Mouse (Mus musculus) embryo, embryonic 10 days (tissue): ENCODE measurements at regions not wholly inside any gene's neighbourhood (a gene's known extent, or its start where the extent isn't known, plus 50 kb on each side); places are given as distances from the start of the nearest gene placed in this dataset.

ENCODE experiments used
- DNase-seq: peaks from one replicate; pipeline ENCODE4 v3.0.0-alpha.2; 2015; ENCODE audit warnings: low spot score

DNA sequence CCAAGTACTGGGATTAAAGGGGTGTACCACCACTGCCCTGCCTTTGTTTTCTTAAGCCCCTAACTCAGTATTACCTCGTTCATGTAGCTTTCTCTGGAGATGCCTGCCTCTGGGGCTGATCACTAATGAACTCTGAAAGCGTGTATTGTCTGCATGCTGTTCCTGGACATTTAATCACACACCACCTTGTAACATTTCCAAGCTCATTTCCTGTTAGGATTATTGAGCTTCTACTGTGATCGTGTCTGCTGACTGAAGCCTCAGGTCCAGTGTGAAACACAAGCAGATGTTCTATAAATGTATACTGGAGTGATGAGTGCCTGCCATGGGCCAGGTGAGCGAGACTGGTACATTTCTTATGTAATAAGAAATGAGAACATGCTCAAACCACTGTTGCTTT, 398.6 kb downstream of the Brinp2 start:
- DNase-seq: no peak

DNA sequence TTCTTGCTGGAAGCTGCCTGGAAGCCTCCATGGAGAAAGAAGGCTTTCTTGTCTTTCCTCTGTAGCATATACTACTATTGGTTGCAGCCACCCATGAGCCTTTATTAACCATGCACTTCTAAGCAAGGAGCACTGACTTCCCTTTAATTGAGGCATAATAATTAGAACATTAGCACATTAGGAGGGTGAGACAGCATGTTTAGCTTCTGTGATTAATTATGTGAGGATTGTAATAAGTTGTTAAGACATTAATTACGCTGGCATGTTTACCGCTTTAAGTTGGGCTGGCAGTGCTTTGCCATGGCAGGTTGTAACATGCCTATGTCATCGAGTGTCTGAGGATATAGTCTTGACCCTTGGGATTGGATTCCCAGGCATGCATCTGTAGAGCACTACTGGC, 391.7 kb downstream of the Brinp2 start:
- DNase-seq: no peak

DNA sequence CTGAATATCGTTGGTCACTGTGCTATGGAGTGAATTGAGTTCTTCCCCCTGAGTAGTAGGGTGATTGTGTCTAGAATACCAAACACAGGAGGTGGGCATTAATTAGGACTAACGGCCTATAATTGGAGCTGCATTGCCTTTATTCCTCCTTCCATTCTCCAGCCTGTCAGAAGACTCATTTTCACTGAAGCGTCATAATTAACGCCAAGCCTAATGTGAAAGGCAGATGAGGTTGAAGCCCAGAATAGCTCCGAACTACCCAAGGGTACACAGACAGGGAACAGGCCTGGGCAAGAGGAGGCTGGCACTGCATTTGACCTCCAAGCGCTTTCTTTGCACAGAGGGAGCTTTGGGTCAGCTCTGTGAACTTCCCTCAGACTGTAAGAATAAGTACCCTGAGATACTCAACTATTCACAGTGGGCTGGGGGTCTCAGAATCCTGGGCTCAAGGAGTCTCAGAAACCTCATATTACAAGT, 386.5 kb downstream of the Brinp2 start:
- DNase-seq: peak; percentile 16

DNA sequence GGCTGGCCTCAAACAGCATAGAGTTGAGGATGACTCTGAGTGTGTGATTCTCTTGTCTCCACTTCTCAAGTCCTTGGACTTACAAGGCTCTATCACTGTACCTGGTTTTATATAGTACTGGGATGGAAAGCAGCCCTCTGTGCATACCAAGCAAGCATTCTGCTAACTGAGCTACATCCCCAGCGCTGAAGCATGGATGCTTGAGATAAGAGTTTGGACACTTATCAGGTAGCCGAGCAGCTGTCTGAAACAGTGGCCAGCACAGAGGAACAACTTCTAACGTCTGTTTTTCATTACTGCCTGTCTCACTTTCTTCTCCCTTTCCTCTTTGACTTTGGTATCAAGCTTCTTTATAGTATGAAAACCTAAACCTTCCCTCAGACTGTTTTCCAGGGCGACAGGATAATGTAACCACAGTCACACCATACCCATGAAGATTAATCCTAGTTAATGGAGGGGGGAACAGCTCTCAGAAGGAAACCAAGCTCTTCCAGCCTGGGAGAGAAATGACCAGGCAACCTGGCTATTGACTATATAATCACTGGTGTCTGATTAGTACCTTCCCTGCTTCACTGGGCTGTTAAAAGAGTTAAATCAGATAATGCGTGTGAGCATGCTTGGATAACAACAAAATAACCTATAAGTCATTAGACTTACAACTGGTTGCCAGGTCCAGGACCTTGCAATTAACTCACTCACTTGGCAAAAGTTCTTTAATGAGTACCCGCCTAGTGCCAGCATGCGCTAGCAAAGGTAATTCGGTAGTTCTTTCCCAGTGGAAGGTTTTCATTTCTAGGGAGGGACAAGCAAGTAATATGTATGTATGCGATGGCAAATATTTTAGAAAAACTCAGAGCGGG, 382.5 kb downstream of the Brinp2 start:
- DNase-seq: peak; percentile 11

DNA sequence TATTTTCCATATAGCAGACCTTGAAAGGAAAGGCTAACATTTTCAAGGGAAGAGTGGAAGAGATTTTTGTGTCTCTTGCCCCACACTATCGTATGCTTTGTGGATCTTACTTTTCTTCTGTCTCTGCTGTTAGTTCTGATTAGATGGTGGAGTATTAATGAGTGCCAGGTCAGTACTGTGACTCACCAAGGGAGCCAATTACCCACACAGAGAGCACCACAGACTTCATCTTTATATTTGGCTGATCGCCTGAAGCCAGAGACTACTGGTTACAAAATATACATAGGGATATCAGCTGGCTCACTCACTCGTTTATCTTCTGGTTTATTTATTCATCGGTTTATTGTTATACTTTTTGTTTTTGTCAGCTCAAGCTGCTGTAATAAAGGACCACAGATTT, 381.5 kb downstream of the Brinp2 start:
- no peak for DNase-seq

DNA sequence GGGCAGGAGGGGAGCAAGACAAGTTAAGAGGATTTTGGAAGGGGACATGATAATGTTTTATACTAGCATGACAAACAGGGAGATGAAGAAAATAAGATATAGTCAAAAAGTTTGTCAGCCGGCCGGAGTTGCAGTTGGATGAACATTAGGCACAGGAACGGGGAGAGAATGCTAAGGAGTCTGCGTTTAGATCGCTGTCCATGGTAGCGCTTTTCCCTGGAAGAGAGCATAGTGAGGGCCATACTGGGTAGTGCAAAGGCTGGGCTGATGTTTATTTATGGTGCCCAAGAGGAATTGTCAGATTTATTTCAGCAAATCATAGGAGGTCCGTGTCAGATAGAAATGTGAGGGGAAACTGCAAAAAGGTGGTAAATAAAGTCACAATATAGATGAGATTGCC, 337.0 kb downstream of the Brinp2 start:
- peak; percentile 84 for DNase-seq

DNA sequence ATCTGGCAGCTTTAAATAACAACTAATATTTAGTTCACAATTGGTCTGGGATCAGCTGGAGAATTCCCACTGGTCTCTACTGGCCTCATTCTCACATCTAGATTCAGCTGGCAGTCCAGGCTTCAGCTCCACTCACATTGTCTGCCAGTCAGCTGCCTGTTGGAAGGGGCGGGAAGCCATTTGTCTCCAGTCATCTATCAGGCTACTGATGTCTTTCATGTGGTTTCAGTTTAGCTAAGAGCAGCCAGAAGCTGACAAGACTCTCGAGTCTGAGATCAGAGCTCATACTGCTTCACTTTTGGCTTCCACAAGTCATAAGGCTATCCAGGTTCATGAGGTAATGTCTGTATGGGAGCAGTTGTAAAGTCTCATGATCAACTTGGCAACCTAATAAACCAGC, 316.4 kb downstream of the Brinp2 start:
- DNase-seq: no peak

DNA sequence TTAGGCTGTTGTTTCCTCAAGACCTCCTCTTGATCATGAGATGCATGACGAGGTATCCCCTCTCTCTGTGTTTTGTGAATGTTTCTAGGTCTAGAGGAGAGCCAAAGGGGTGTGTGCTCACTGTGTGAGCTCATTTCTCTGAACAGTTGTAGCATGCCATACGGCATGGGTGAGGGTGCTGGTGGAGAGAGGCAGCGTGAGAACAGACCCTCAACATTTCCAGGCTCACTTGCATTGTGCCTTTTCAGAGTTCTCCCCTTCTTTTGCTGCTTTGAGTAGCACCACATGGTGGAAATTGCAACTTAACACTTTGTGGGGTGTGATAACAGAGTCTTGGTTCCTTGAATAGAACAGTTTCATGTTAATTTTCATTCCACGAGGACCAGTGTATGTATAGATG, 315.8 kb downstream of the Brinp2 start:
- no peak for DNase-seq

DNA sequence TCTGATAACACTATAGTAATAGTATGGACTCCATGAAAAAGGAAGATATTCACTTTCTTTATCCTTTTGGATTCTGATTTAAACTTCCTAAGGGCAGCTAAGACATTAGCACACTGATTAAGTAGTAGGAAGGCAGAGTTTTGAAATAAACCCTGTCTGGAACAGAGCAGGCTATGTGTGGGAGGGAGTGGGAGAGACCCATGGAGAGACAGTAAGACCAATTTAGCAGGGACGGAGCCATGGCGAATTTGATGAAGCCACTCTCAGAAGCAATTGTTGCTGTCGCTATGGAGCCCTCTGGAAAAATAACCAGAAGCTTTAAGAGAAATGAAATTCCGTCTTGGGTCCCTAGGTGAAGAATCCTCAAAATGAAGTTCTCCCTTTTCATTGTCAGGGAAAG, 303.5 kb downstream of the Brinp2 start:
- DNase-seq: no peak

DNA sequence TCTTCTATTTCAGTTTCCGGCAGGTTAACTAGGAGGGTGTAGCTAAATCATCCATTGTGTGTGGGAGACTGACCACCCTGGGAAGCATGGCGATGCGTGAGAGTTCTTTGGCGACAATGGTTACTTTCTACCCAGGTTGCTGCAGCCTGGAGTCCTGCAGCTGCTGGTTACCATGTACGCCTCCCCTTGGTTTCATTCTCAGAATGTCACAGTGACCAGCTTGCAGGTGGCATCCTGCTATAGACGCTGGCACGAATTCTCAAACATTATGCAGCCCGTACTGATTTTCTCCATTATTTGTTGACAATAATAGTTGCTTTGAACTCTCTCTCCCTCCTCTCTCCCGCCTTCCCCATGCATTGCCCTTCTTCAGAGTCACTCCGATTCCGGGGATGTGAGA, 301.2 kb downstream of the Brinp2 start:
- no peak for DNase-seq

DNA sequence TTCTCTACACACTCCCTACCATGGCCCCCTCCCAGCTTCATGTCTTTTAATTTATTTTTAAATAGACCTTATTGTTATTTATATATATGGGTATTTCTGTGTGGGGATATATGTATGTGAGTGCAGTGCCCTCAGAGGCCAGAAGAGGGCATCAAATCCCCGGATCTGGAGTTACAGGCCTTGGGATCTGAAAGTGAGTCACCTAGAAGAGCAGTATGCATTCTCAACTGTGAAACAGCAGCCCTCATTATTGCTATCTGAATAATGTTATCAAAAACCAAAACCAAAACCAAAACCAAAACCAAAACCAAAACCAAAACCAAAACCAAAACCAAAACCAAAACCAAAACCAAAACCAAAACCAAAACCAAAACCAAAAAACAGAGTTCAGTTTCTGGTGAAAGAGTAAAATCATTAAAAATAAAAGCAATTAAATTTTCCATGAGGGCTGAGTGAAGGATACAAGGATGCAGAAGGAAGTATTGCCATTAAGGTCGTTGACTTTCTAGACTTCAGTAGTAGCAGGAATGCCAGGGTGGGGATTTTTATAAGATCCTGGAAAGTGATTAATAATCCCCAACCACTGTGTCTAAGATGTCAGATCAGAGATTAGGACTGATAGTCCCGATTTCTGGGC, 299.0 kb downstream of the Brinp2 start:
- peak; percentile 6 for DNase-seq

DNA sequence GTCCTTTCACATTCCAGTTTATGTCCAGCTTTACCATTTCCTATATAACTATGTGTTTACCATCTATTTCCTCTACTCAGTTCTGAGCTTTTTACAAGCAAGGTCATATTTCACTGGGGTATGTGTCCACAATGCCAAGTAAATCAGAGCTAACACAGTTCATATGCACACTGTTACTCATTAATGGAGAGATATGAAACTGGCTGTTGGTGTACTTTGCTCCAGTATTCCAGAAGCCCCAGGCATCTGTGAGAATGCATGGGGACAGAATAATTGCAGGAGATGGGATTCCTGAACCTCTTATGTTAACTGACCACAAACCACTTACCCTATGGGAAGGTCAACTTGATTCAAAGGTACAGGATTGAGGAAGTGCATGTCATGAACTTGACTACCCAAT, 298.3 kb downstream of the Brinp2 start:
- no peak for DNase-seq

DNA sequence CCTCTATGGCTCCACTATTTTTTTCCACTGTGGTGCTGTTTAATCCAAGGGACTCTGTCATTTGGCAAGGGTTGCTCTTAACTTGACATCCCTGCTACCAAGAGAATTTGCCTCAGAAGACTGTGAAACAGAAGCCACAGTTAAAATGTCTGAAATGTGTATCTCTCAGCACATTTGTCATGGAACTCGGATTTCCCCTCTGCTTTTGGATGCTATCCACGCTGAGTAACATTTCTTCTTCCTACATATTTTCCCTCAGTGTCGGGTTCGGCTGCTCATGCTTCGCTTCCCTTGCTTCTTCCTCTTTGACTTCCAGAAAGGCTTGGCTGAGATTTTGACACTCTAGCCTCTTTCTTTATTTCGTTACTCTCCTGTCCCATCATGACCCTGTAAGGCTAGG, 294.1 kb downstream of the Brinp2 start:
- no peak for DNase-seq

DNA sequence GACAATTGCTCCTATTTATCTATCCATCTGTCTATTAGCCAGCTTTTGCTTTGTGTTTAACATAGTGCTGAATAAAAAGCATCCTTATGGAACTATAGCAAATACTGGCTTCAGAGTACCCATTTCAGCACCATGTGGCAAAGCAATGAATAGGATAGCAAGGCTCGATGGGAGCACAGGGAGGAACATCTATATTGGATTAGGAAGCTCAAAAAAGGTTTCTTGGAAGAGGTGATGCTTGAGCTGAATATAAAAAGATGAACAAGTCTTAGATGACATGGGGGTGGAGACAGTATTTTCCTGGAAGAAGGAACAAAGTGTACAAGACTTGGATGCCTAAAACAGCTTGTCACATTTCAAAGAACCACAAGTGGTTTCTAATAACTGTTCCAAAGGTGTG, 273.9 kb downstream of the Brinp2 start:
- no peak for DNase-seq

DNA sequence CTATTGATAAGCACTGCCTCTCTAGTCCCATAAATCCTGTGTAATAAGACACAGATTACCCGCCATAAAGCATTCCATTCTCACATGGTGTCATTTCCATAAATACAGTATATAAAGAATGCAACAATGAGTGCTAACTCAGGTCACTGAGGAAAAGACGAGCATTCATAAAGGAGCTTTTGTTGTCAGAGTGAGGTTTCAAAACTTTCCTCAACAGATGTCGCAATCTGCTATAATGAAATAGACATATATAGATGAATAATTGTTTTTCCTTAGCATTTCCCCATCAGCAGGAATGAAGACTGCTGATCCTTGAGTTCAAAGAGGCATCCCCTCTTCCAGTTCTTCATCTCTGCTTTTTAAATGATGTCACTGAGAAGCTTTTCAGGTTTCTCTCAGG, 270.3 kb downstream of the Brinp2 start:
- no peak for DNase-seq

DNA sequence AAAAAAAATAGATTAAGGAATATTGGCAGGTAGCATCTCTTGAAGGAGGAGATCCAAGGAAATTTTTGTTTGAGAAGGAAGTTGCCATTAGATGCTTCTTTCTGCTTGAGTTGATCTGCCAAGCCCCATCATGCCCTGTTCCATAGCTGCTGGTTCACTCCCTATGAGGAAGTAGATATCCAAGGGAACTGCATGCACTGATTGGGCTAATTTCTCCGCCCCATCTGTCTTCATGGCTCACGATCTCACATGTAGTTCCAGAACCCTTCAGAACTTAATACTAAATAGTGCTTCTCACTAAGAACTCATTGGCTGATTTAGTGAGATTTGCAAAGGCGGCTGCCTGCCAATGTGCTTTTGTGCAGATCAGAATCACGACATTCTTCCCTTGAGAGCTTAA, 258.6 kb downstream of the Brinp2 start:
- DNase-seq: no peak

DNA sequence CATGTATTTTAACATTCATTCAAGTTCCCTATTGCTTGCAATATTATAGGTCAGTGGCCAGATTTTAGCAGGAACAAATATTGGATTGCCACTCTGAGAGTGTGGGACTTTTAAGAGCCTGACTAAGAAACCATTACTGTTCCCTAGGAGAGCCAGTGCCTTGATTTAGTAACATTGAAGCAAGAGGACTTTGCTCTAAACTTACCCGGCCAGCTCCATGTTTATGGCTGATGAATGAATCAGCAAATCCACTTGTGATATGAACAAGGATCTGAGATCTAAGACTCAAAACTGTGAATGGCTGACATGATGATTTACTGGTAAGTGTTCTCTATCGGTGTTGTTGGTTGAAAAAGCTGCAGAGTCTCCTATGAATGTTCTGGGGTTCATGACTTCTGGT, 236.4 kb downstream of the Brinp2 start:
- DNase-seq: no peak

DNA sequence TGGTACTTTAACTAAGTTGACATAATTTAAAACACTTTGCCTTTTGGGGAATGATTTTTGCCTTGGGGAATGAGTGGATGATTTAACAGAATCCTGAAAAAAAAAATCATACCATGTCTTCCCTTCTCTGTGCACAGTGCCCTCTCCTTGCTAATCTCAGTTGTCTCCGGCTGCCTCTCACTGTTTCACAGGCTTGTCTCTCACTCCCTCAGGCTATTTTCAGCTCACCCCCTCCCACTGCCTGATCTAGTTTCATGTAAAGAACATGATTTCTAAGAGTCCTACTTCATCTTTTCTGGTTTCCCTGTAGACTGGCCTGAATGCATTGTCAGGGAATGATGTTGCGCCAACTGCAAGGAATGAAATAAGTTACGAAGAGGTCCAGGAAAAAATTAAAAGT, 231.2 kb downstream of the Brinp2 start:
- no peak for DNase-seq

DNA sequence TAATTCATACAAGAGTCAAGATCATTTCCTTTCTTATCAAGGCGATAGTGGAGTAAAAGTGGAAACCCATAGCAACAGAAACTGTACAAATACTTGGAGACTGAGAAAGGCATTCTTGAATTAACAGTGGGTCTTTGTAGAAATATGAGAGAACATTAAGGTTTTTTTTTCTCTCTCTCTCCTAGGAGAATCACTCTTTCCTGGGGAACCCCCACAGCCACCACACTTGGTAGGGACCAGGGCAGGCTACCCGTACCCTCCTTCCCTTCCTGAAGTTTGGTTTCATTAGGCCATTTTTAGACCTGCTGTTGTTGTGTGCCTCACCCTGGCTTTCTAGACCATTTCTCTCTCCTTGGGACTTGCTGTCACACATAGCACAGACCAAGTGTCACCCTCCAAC, 229.9 kb downstream of the Brinp2 start:
- DNase-seq: no peak

DNA sequence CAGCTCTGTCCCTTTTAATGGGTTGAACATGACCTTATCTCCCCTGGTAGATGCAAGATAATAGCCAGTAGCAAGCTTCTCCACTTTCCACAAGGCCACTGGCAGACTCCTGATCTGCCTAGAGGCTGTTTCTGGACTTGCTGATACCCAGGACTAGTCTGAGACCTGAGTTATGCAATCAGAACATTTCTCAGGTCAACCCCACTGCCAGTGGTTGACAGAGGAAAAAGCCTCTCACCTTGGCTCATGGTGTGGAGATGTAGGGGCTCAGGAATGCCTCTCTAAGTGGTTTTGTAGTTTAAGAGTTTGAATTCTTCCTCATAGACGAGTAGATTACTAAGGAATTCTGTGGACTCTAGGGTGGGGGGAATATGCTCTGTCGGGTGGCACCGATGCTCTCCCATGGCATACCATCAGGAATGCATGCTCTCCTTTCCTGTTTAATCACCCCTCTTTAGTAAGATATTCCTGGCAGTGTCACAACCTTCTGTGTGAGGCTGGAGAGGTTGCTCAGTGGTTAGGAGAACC, 226.8 kb downstream of the Brinp2 start:
- no peak for DNase-seq

DNA sequence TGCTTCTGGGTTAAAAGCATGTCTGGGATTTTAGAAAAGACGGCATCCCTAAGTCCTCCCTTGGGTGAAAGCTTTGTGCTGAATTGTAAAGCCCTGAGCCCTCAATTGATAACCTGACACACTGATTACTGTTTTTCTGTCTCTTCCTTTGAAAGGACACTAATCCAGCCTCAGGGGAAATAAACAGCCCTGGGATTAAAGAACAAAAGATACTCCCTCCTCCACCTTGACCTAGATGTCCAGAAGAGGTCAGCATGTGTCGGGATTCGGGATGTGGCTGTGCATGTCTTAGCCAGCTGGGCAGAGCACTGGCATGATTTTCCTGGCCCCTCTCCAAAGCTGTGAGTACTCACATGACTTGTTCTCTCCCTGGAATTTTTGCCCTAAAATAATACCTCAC, 208.6 kb downstream of the Brinp2 start:
- peak; percentile 59 for DNase-seq

DNA sequence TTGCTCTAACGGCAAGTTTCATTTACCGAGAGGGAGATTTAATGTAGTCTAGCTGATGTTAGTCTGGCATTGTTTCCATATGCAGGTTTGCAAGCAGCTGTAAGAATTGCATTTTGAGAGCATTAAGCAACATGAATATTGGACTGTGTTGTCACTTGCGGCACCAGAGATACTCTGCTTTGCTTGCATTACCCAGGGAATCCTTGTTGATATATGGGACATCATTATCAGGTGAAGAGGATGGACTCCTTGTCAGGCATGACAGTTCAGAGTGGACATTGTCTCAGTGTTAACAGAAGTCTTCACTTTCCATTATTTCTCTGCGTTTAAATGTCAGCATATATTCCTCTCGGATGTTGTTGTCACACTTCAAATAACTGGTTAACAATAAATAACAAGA, 208.1 kb downstream of the Brinp2 start:
- no peak for DNase-seq

DNA sequence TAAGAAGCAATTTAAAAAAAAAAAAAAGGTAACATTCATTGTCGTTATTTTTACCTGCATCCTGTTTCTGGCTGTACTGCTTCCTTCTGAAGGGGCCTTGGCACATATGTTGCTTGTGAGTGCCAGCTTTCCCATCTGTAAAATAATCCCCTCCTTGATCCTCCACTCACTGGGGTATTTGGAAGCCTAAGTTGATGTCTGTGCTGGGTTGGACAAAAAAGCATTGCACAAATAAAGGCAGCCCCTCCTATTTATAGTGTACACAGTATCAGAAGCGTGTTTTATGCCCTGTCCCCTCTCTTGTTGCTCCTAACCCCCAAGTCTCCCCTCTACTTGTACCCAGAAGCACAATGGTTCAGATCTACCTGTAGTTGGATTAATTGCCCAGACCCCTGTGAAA, 195.0 kb downstream of the Brinp2 start:
- DNase-seq: no peak

DNA sequence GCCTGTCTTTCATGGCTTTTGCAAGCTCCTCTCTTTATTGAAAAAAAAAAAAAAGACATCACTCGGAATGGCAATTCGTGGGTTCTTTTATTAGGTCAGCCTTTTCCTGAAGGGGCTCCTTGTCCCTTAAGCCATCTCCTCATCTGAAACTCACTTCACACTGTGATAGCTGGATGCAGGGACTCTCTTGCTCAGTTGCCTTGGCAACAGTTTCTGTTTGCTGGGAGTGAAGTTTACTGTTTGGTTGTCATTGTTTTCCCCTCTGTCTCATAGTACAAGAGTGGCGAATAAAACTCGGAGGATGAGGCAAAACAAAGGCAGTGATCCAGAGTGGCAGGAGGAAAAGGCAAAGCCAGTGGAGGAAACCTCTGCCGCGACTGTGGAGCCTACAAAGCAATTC, 194.6 kb downstream of the Brinp2 start:
- DNase-seq: peak; percentile 6
